Mouse (Mus musculus): ENCODE data around the gene Tmem106c. TPM values are rescaled to one million over a fixed set of nuclear protein-coding genes. Genes with fewer than 3 reads are reported as not detected.

Gene Tmem106c
- total RNA-seq, 2 experiments from 2014 or later, result 16.0 to 16.5 TPM

GRCm38 (mm10) chr15:97999991-98000390 is 36.0 kb downstream of the Tmem106c start:
- DNase-seq, result no peak

- DNase-seq, result peak in 1 of 2 experiments; percentile 20
These were observed 37.5 kb downstream of the Tmem106c start for GRCm38 (mm10) chr15:98001321-98002112.

- DNase-seq, result peak in 1 of 2 experiments; percentile 18
These were observed 38.4 kb downstream of the Tmem106c start for GRCm38 (mm10) chr15:98002113-98002990.

GRCm38 (mm10) chr15:98002991-98003821 is 39.2 kb downstream of the Tmem106c start:
- DNase-seq, result peak in 1 of 2 experiments; percentile 13

- DNase-seq, result peak in 1 of 2 experiments; percentile 8
These were observed 40.1 kb downstream of the Tmem106c start, which contains the start of gene Col2a1 for GRCm38 (mm10) chr15:98003822-98004739. TSS of gene Col2a1 (minus strand) at chr15:98004695.

GRCm38 (mm10) chr15:98004740-98005159 is 40.8 kb downstream of the Tmem106c start:
- no peak for DNase-seq

GRCm38 (mm10) chr15:98005181-98005580 is 41.2 kb downstream of the Tmem106c start:
- DNase-seq, result no peak

GRCm38 (mm10) chr15:98012810-98013209 is 48.8 kb downstream of the Tmem106c start:
- no peak for DNase-seq

- no peak for DNase-seq
These were observed 53.9 kb downstream of the Tmem106c start for GRCm38 (mm10) chr15:98017925-98018324.

- DNase-seq, result no peak
These were observed 55.0 kb downstream of the Tmem106c start for GRCm38 (mm10) chr15:98019047-98019446.

Other genes with a start within 250 kb of the Tmem106c start
- 1 to 10 TPM; 1.3 to 1.8 TPM for gene Endou, start 232.9 kb upstream of the Tmem106c start, total RNA-seq (2021)
- gene Rapgef3, start 196.2 kb upstream of the Tmem106c start, total RNA-seq (2021), result 10 to 100 TPM; 21.8 to 23.3 TPM
- 10 to 100 TPM; 57.9 to 69.7 TPM for gene Slc48a1, start 185.7 kb upstream of the Tmem106c start, total RNA-seq (2021)
- gene Hdac7, start 119.7 kb upstream of the Tmem106c start, total RNA-seq (2021), result 10 to 100 TPM; 19.3 to 26.3 TPM
- gene Vdr, start 53.6 kb upstream of the Tmem106c start, total RNA-seq (2021), result 1 to 10 TPM; 2.4 to 3.4 TPM
- under 1 TPM in 1 of 2 experiments, not detected in 1; 0.36 TPM for gene Col2a1, start 40.5 kb downstream of the Tmem106c start, total RNA-seq (2021)
- 1,000 to 10,000 TPM in 1 of 2 experiments, 100 to 1,000 TPM in 1; 867 to 1,020 TPM for gene Pfkm, start 128.4 kb downstream of the Tmem106c start, total RNA-seq (2021)
- 1 to 10 TPM; 8.5 to 9.5 TPM for gene Senp1, start 129.5 kb downstream of the Tmem106c start, total RNA-seq (2021)
- gene Asb8, start 201.4 kb downstream of the Tmem106c start, total RNA-seq (2021), result 100 to 1,000 TPM; 107 to 122 TPM
- gene Ccdc184, start 203.0 kb downstream of the Tmem106c start, total RNA-seq (2021), result under 1 TPM; 0.39 to 0.50 TPM
- gene Olfr288, start 231.3 kb downstream of the Tmem106c start, total RNA-seq (2021), result not detected